Mouse (Mus musculus): Measurements from ENCODE around the gene Fam178b. TPM values are rescaled to one million over a fixed set of nuclear protein-coding genes. Genes with fewer than 3 reads are reported as not detected.

Gene Fam178b
- polyA plus RNA-seq, 1 experiment from 2014 or later, result 3.1 TPM

GRCm38 (mm10) chr1:36586288-36586687, 96.7 kb downstream of the Fam178b start:
- Histone ChIP-seq H3K4me1 (ENCODE audit: control insufficient read depth in 2 of 2, insufficient read depth in 2 of 2, low read length in 2 of 2) (peaks cover 40 to 41% of the 10 kb centered on the region in 2 experiments), H3K36me3 (ENCODE audit: control insufficient read depth, insufficient read depth, low read length) (no peaks in the 10 kb centered on the region), H3K4me3 (ENCODE audit: control insufficient read depth in 1 of 2, insufficient read depth in 1 of 2, low read depth in 1 of 2, low read length in 2 of 2) (no peak overlapping the region), H3K9me3 (ENCODE audit: control insufficient read depth, low read length) (no peaks in the 10 kb centered on the region), H3K9ac (ENCODE audit: low read length) (no peak overlapping the region), H3K4me2 (ENCODE audit: low read length) (no peak overlapping the region), H3K27me3 (ENCODE audit: control insufficient read depth, insufficient read depth, low read length) (no peaks in the 10 kb centered on the region), H3K27ac (replicated peaks in 1 of 2; ENCODE audit: control insufficient read depth in 1 of 2, insufficient read depth in 1 of 2, low read depth in 2 of 2, low read length in 2 of 2) (no peak overlapping the region)
- WGBS, result 71% methylated on average over 4 of the region's 4 CpGs
- no peak for ATAC-seq (ENCODE audit: insufficient number of reproducible peaks, insufficient read depth, low FRiP score, low read depth)

- H3K27ac ChIP-seq (replicated peaks in 1 of 2; ENCODE audit: control insufficient read depth in 1 of 2, insufficient read depth in 1 of 2, low read depth in 2 of 2, low read length in 2 of 2), result peak overlapping the region; percentile 9 to 52; a peak in 2 of 4 replicates
- 81% methylated on average over 8 of the region's 8 CpGs for WGBS
- H3K4me1 ChIP-seq (ENCODE audit: control insufficient read depth in 2 of 2, insufficient read depth in 2 of 2, low read length in 2 of 2), result peaks cover 40 to 45% of the 10 kb centered on the region in 2 experiments
Observed at GRCm38 (mm10) chr1:36583408-36584116, 99.4 kb downstream of the Fam178b start.

GRCm38 (mm10) chr1:36582211-36582610, 100.8 kb downstream of the Fam178b start:
- no peak overlapping the region for H3K27ac ChIP-seq (replicated peaks in 1 of 2; ENCODE audit: control insufficient read depth in 1 of 2, insufficient read depth in 1 of 2, low read depth in 2 of 2, low read length in 2 of 2)
- WGBS, result 71% methylated on average over 8 of the region's 8 CpGs

More at GRCm38 (mm10) chr1:36583408-36584116, 99.4 kb downstream of the Fam178b start:
- Histone ChIP-seq H3K36me3 (ENCODE audit: control insufficient read depth, insufficient read depth, low read length) (no peaks in the 10 kb centered on the region), H3K9ac (ENCODE audit: low read length) (no peak overlapping the region), H3K4me2 (ENCODE audit: low read length) (no peak overlapping the region), H3K27me3 (ENCODE audit: control insufficient read depth, insufficient read depth, low read length) (no peaks in the 10 kb centered on the region), H3K9me3 (ENCODE audit: control insufficient read depth, low read length) (no peaks in the 10 kb centered on the region), H3K4me3 (ENCODE audit: control insufficient read depth in 1 of 2, insufficient read depth in 1 of 2, low read depth in 1 of 2, low read length in 2 of 2) (no peak overlapping the region)
- ATAC-seq (ENCODE audit: insufficient number of reproducible peaks, insufficient read depth, low FRiP score, low read depth), result no peak

GRCm38 (mm10) chr1:36581260-36581659, 101.7 kb downstream of the Fam178b start:
- no peaks in the 10 kb centered on the region for H3K36me3 ChIP-seq (ENCODE audit: control insufficient read depth, insufficient read depth, low read length)
- H3K4me3 ChIP-seq (ENCODE audit: control insufficient read depth in 1 of 2, insufficient read depth in 1 of 2, low read depth in 1 of 2, low read length in 2 of 2), result no peak overlapping the region
- H3K4me2 ChIP-seq (ENCODE audit: low read length), result no peak overlapping the region
- H3K9me3 ChIP-seq (ENCODE audit: control insufficient read depth, low read length), result no peaks in the 10 kb centered on the region
- H3K9ac ChIP-seq (ENCODE audit: low read length), result 0 out of 2 replicates have a peak overlapping the region, but pooled peaks have one; percentile 69
- H3K27ac ChIP-seq (replicated peaks in 1 of 2; ENCODE audit: control insufficient read depth in 1 of 2, insufficient read depth in 1 of 2, low read depth in 2 of 2, low read length in 2 of 2), result peak overlapping the region; percentile 83 to 85
- no peak for ATAC-seq (ENCODE audit: insufficient number of reproducible peaks, insufficient read depth, low FRiP score, low read depth)
- 58% methylated on average over 5 of the region's 5 CpGs for WGBS
- peaks cover 36 to 39% of the 10 kb centered on the region in 2 experiments for H3K4me1 ChIP-seq (ENCODE audit: control insufficient read depth in 2 of 2, insufficient read depth in 2 of 2, low read length in 2 of 2)
- no peaks in the 10 kb centered on the region for H3K27me3 ChIP-seq (ENCODE audit: control insufficient read depth, insufficient read depth, low read length)

More at GRCm38 (mm10) chr1:36582211-36582610, 100.8 kb downstream of the Fam178b start:
- Histone ChIP-seq H3K4me3 (ENCODE audit: control insufficient read depth in 1 of 2, insufficient read depth in 1 of 2, low read depth in 1 of 2, low read length in 2 of 2) (no peak overlapping the region), H3K4me2 (ENCODE audit: low read length) (no peak overlapping the region), H3K9me3 (ENCODE audit: control insufficient read depth, low read length) (no peaks in the 10 kb centered on the region), H3K27me3 (ENCODE audit: control insufficient read depth, insufficient read depth, low read length) (no peaks in the 10 kb centered on the region), H3K9ac (ENCODE audit: low read length) (no peak overlapping the region), H3K4me1 (ENCODE audit: control insufficient read depth in 2 of 2, insufficient read depth in 2 of 2, low read length in 2 of 2) (peaks cover 36 to 39% of the 10 kb centered on the region in 2 experiments), H3K36me3 (ENCODE audit: control insufficient read depth, insufficient read depth, low read length) (no peaks in the 10 kb centered on the region)
- no peak for ATAC-seq (ENCODE audit: insufficient number of reproducible peaks, insufficient read depth, low FRiP score, low read depth)

- H3K36me3 ChIP-seq (ENCODE audit: control insufficient read depth, insufficient read depth, low read length), result no peaks in the 10 kb centered on the region
- H3K9me3 ChIP-seq (ENCODE audit: control insufficient read depth, low read length), result no peaks in the 10 kb centered on the region
- 2% methylated on average over 17 of the region's 17 CpGs for WGBS
- peak overlapping the region; percentile 83 to 85 for H3K27ac ChIP-seq (replicated peaks in 1 of 2; ENCODE audit: control insufficient read depth in 1 of 2, insufficient read depth in 1 of 2, low read depth in 2 of 2, low read length in 2 of 2)
- H3K4me2 ChIP-seq (ENCODE audit: low read length), result peak overlapping the region; percentile 63
- peaks cover 35 to 39% of the 10 kb centered on the region in 2 experiments for H3K4me1 ChIP-seq (ENCODE audit: control insufficient read depth in 2 of 2, insufficient read depth in 2 of 2, low read length in 2 of 2)
- ATAC-seq (ENCODE audit: insufficient number of reproducible peaks, insufficient read depth, low FRiP score, low read depth), result peak; percentile 83
- H3K27me3 ChIP-seq (ENCODE audit: control insufficient read depth, insufficient read depth, low read length), result no peaks in the 10 kb centered on the region
- H3K9ac ChIP-seq (ENCODE audit: low read length), result peak overlapping the region; percentile 69
- H3K4me3 ChIP-seq (ENCODE audit: control insufficient read depth in 1 of 2, insufficient read depth in 1 of 2, low read depth in 1 of 2, low read length in 2 of 2), result peak overlapping the region; percentile 5 to 24
Observed at GRCm38 (mm10) chr1:36580384-36581207, 102.4 kb downstream of the Fam178b start.

- no peak for ATAC-seq (ENCODE audit: insufficient number of reproducible peaks, insufficient read depth, low FRiP score, low read depth)
- Histone ChIP-seq H3K27ac (replicated peaks in 1 of 2; ENCODE audit: control insufficient read depth in 1 of 2, insufficient read depth in 1 of 2, low read depth in 2 of 2, low read length in 2 of 2) (peak overlapping the region; percentile 83 to 85), H3K9ac (ENCODE audit: low read length) (peak overlapping the region; percentile 69), H3K36me3 (ENCODE audit: control insufficient read depth, insufficient read depth, low read length) (no peaks in the 10 kb centered on the region), H3K27me3 (ENCODE audit: control insufficient read depth, insufficient read depth, low read length) (no peaks in the 10 kb centered on the region), H3K4me3 (ENCODE audit: control insufficient read depth in 1 of 2, insufficient read depth in 1 of 2, low read depth in 1 of 2, low read length in 2 of 2) (peak overlapping the region; percentile 5 to 24; a peak in 3 of 4 replicates), H3K9me3 (ENCODE audit: control insufficient read depth, low read length) (no peaks in the 10 kb centered on the region), H3K4me2 (ENCODE audit: low read length) (peak overlapping the region; percentile 63), H3K4me1 (ENCODE audit: control insufficient read depth in 2 of 2, insufficient read depth in 2 of 2, low read length in 2 of 2) (peaks cover 35 to 42% of the 10 kb centered on the region in 2 experiments)
- whole genome bisulfite sequencing, result 26% methylated on average over 6 of the region's 6 CpGs
Observed at GRCm38 (mm10) chr1:36579974-36580383, 103.0 kb downstream of the Fam178b start.

- WGBS, result 57% methylated on average over 6 of the region's 6 CpGs
- ATAC-seq (ENCODE audit: insufficient number of reproducible peaks, insufficient read depth, low FRiP score, low read depth), result no peak
- Histone ChIP-seq H3K27ac (replicated peaks in 1 of 2; ENCODE audit: control insufficient read depth in 1 of 2, insufficient read depth in 1 of 2, low read depth in 2 of 2, low read length in 2 of 2) (no peak overlapping the region), H3K4me3 (ENCODE audit: control insufficient read depth in 1 of 2, insufficient read depth in 1 of 2, low read depth in 1 of 2, low read length in 2 of 2) (no peak overlapping the region), H3K4me2 (ENCODE audit: low read length) (no peak overlapping the region), H3K36me3 (ENCODE audit: control insufficient read depth, insufficient read depth, low read length) (no peaks in the 10 kb centered on the region), H3K9ac (ENCODE audit: low read length) (no peak overlapping the region), H3K4me1 (ENCODE audit: control insufficient read depth in 2 of 2, insufficient read depth in 2 of 2, low read length in 2 of 2) (peaks cover 23 to 29% of the 10 kb centered on the region in 2 experiments), H3K27me3 (ENCODE audit: control insufficient read depth, insufficient read depth, low read length) (no peaks in the 10 kb centered on the region), H3K9me3 (ENCODE audit: control insufficient read depth, low read length) (no peaks in the 10 kb centered on the region)
Observed at GRCm38 (mm10) chr1:36576991-36577675, 105.8 kb downstream of the Fam178b start.
